8 mouse cellular contexts compared by ENCODE assay signal in the genomic region with DNA sequence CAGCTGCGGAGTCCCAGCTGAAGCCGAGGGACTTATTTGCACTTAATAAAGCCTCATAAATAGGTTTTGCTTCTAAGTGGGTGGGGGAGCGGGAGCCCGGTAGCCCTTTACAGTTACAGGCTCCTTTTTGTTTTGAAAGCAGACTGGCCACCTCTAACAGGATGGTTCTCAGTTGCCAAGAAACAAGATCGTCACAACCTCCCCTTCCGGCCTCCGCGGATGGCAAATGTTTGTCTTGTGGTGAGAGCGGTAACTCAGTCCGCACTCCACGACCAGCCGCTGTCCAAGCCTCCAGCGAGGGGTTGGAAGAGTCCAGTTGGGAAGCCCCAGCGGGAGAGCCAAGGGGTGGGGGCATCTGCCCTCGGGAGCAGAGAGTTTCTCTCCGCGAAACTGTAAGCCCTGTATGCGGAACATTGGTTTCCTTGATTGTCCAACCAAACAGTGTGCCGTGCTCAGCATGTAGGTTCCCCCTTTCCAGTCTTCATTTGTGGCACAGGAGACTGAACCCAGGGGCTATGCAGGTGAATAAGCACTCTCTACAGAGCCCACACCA.
A peak's percentile ranks its signal among the peaks of the same experiment; 100 is the strongest.
DNase-seq lines count a peak whose midpoint lies in the region; ATAC-seq and TF ChIP-seq lines count a peak whose summit lies in the region.

No protein-coding gene starts in this region.

- no peak for TF ChIP-seq CTCF in testis, adult 2 months (IDR thresholded peaks at IDR 0.05; ENCODE audit: control insufficient read depth, insufficient read depth, insufficient replicate concordance, low read depth, low read length)

- peaks cover 14% of the 10 kb centered on the region for H3K4me1 ChIP-seq in forebrain, embryonic 10.5 days
- no peaks in the 10 kb centered on the region for H3K4me1 ChIP-seq in liver, embryonic 11.5 days (replicated peaks; ENCODE audit: control insufficient read depth, insufficient read depth, low read length)
- H3K4me1 ChIP-seq in testis, adult 2 months (ENCODE audit: control insufficient read depth, insufficient read depth, low read length), result peaks cover 2% of the 10 kb centered on the region

- H3K4me2 ChIP-seq in liver, embryonic 11.5 days, result peak overlapping the region; percentile 65

- WGBS in forebrain, embryonic 10.5 days, result 14% methylated on average over 19 of the region's 19 CpGs
- 17% methylated on average over 19 of the region's 19 CpGs for WGBS in liver, embryonic 11.5 days

- H3K4me3 ChIP-seq in forebrain, embryonic 10.5 days, result peak overlapping the region; percentile 51
- H3K4me3 ChIP-seq in liver, embryonic 11.5 days (ENCODE audit: low read depth, low read length), result peak overlapping the region; percentile 39; the same call in 1 of the 2 replicates
- peak overlapping the region; percentile 8 for H3K4me3 ChIP-seq in testis, adult 2 months (ENCODE audit: control insufficient read depth, low read depth, low read length)

- peaks cover 24% of the 10 kb centered on the region for H3K27me3 ChIP-seq in forebrain, embryonic 10.5 days (ENCODE audit: poor library complexity, severe bottlenecking)
- peaks cover 8% of the 10 kb centered on the region for H3K27me3 ChIP-seq in liver, embryonic 11.5 days (replicated peaks; ENCODE audit: control insufficient read depth, insufficient read depth, low read length)
- no peaks in the 10 kb centered on the region for H3K27me3 ChIP-seq in testis, adult 2 months (ENCODE audit: control insufficient read depth, insufficient read depth, low read length)

- ATAC-seq in inflammation-experienced regulatory T-cells, adult 6 months, result peak; percentile 94
- no peak for ATAC-seq in liver, embryonic 11.5 days (replicated peaks; ENCODE audit: low FRiP score)
- ATAC-seq in monocyte, adult 5-6 weeks (replicated peaks; ENCODE audit: insufficient number of reproducible peaks, low FRiP score, low TSS enrichment, poor library complexity, severe bottlenecking), result peak; percentile 52

- peak; percentile 60 for TF ChIP-seq POLR2A in testis, adult 2 months (IDR thresholded peaks at IDR 0.05; ENCODE audit: control insufficient read depth, low read depth, low read length)

- H3K36me3 ChIP-seq in forebrain, embryonic 10.5 days (replicated peaks), result no peaks in the 10 kb centered on the region
- H3K36me3 ChIP-seq in liver, embryonic 11.5 days (ENCODE audit: control insufficient read depth, insufficient read depth, low read length), result no peaks in the 10 kb centered on the region
- H3K36me3 ChIP-seq in testis, adult 2 months (ENCODE audit: control insufficient read depth, insufficient read depth, low read length), result no peaks in the 10 kb centered on the region

- H3K27ac ChIP-seq in forebrain, embryonic 10.5 days, result peak overlapping the region; percentile 73
- H3K27ac ChIP-seq in liver, embryonic 11.5 days (ENCODE audit: low read depth, low read length), result no peak overlapping the region
- H3K27ac ChIP-seq in testis, adult 2 months (ENCODE audit: control insufficient read depth, insufficient read depth, low read depth, low read length), result peak overlapping the region; percentile 0; the same call in 1 of the 2 replicates

- no peaks in the 10 kb centered on the region for H3K9me3 ChIP-seq in forebrain, embryonic 10.5 days
- no peaks in the 10 kb centered on the region for H3K9me3 ChIP-seq in liver, embryonic 11.5 days (ENCODE audit: control insufficient read depth, low read length)

- peak; percentile 66 for DNase-seq in CD4-positive, CD25-positive, alpha-beta regulatory T cell, adult 2 months (ENCODE audit: low read depth, low spot score)
- peak; percentile 48 for DNase-seq in MN1 (ENCODE audit: low spot score)
- DNase-seq in forebrain, embryonic 10.5 days (ENCODE audit: extremely low spot score, low spot score), result no peak
- no peak for DNase-seq in liver, embryonic 11.5 days (ENCODE audit: low spot score)
- no peak for DNase-seq in gastrocnemius, adult 8-10 months (ENCODE audit: low spot score in 2 of 2)

- H3K9ac ChIP-seq in liver, embryonic 11.5 days (ENCODE audit: low read depth, low read length), result no peak overlapping the region

Comparison
In these comparisons a context has a peak if more than half of its experiments do, and no peak if none do; other contexts are left out.
1. DNase-seq: peak in CD4-positive, CD25-positive, alpha-beta regulatory T cell, adult 2 months (single experiment) and MN1 (single experiment); none in forebrain, embryonic 10.5 days (single experiment), liver, embryonic 11.5 days (single experiment) and gastrocnemius, adult 8-10 months (0 of 2).
2. Peak in every context shown above with its lines, with median percentiles within 50 percentile points of each other: H3K4me3 ChIP-seq.